Mouse (Mus musculus) ovary, adult 18-20 months (tissue): ENCODE results near the gene Tnk2.

Experiments used
- DNase-seq: peaks from one replicate; pipeline ENCODE4 v3.0.0; 2022; ENCODE audit warnings: low spot score, mixed read lengths

The Tnk2 gene

GRCm38 (mm10) chr16:32678812-32679211, 35.1 kb downstream of the Tnk2 start:
- no peak for DNase-seq

GRCm38 (mm10) chr16:32679976-32680375, 36.3 kb downstream of the Tnk2 start:
- DNase-seq = no peak

- no peak for DNase-seq
Measured at GRCm38 (mm10) chr16:32680806-32681205, 37.1 kb downstream of the Tnk2 start.

GRCm38 (mm10) chr16:32682194-32682593, 38.5 kb downstream of the Tnk2 start:
- no peak for DNase-seq

GRCm38 (mm10) chr16:32682841-32683240, 39.2 kb downstream of the Tnk2 start:
- DNase-seq = no peak

GRCm38 (mm10) chr16:32683343-32683742, 39.7 kb downstream of the Tnk2 start:
- DNase-seq = no peak

GRCm38 (mm10) chr16:32685405-32685804, 41.7 kb downstream of the Tnk2 start:
- DNase-seq = no peak

GRCm38 (mm10) chr16:32685998-32686397, 42.3 kb downstream of the Tnk2 start:
- DNase-seq = no peak

GRCm38 (mm10) chr16:32687221-32687620, 43.5 kb downstream of the Tnk2 start:
- DNase-seq = no peak

GRCm38 (mm10) chr16:32688770-32689169, 45.1 kb downstream of the Tnk2 start:
- no peak for DNase-seq

- no peak for DNase-seq
Measured at GRCm38 (mm10) chr16:32689501-32689900, 45.8 kb downstream of the Tnk2 start.

GRCm38 (mm10) chr16:32696841-32697464, 53.3 kb downstream of the Tnk2 start:
- DNase-seq = no peak

- DNase-seq = no peak
Measured at GRCm38 (mm10) chr16:32697665-32698446, 54.2 kb downstream of the Tnk2 start.

GRCm38 (mm10) chr16:32698550-32698949, 54.9 kb downstream of the Tnk2 start:
- DNase-seq = no peak

GRCm38 (mm10) chr16:32703312-32703912, 59.7 kb downstream of the Tnk2 start:
- no peak for DNase-seq

GRCm38 (mm10) chr16:32705606-32706005, 61.9 kb downstream of the Tnk2 start:
- DNase-seq = no peak

GRCm38 (mm10) chr16:32707111-32707823, 63.6 kb downstream of the Tnk2 start:
- no peak for DNase-seq

- no peak for DNase-seq
Measured at GRCm38 (mm10) chr16:32707824-32708456, 64.3 kb downstream of the Tnk2 start.

GRCm38 (mm10) chr16:32708457-32709033, 64.9 kb downstream of the Tnk2 start:
- DNase-seq = no peak

GRCm38 (mm10) chr16:32709116-32709515, 65.4 kb downstream of the Tnk2 start:
- no peak for DNase-seq

GRCm38 (mm10) chr16:32710426-32711070, 66.9 kb downstream of the Tnk2 start:
- no peak for DNase-seq
